Mouse (Mus musculus): ENCODE results near the gene Thap3. TPM values are rescaled to one million over a fixed set of nuclear protein-coding genes. Genes with fewer than 3 reads are reported as not detected.

The Thap3 gene
- total and polyA plus RNA-seq, 3 experiments: 0.82 to 4.2 (median 3.0) TPM

GRCm38 (mm10) chr4:151980699-151981098, 8.1 kb downstream of the Thap3 start:
- Histone ChIP-seq H3K36me3 (replicated peaks) (peaks cover 85% of the 10 kb centered on the region), H3K9me3 (replicated peaks) (no peaks in the 10 kb centered on the region), H3K4me3 (ENCODE audit: low read depth, low read length) (no peak overlapping the region), H3K4me1 (ENCODE audit: insufficient read depth, low read depth, low read length) (peaks cover 17% of the 10 kb centered on the region), H3K27me3 (ENCODE audit: insufficient read depth, low read length) (peaks cover 4% of the 10 kb centered on the region)
- ATAC-seq (ENCODE audit: extremely low read depth, insufficient number of reproducible peaks, low FRiP score, poor library complexity, severe bottlenecking) (no peak), DNase-seq (ENCODE audit: low spot score) (no peak)
- TF ChIP-seq CTCF (IDR thresholded peaks at IDR 0.05; ENCODE audit: low read depth, low read length) (no peak), POLR2AphosphoS5 (IDR thresholded peaks at IDR 0.05; ENCODE audit: insufficient replicate concordance, low read depth, low read length) (no peak), GATA1 (IDR thresholded peaks at IDR 0.05; ENCODE audit: borderline replicate concordance, low read length) (no peak), TAL1 (conservative IDR thresholded peaks at IDR 0.05; ENCODE audit: low read depth, low read length) (no peak), GATA2 (IDR thresholded peaks at IDR 0.05; ENCODE audit: borderline replicate concordance, low read depth, low read length) (no peak)

DNA sequence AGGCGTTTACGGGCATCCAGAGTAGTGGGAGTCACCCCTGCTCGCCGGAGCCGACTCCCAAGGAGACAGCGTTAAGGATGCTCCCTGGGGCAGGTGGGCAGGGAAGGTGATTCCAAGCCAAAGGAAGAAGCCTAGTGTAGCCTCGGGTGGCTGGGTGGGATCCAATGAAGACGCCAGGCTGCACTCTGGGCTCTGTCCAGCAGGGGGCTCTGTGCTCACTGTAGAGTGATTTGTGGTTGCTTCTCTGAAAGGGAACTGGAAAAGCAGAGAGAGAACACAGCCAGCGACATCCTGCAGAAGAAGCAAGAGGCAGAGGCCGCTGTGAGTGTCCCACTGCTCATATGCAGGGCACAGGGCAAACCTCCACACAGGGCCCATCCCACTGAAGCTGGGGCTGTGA, 11.0 kb downstream of the Thap3 start:
- DNase-seq (ENCODE audit: low spot score): peak; percentile 50
- Histone ChIP-seq H3K27me3 (ENCODE audit: insufficient read depth, low read length) (no peaks in the 10 kb centered on the region), H3K36me3 (replicated peaks) (peaks cover 98% of the 10 kb centered on the region), H3K4me1 (ENCODE audit: insufficient read depth, low read depth, low read length) (peaks cover 19% of the 10 kb centered on the region), H3K9me3 (replicated peaks) (no peaks in the 10 kb centered on the region; the same call in 1 of the 2 replicates), H3K4me3 (ENCODE audit: low read depth, low read length) (no peak overlapping the region)
- peak; percentile 62; the same call in 1 of the 2 replicates for ATAC-seq (ENCODE audit: extremely low read depth, insufficient number of reproducible peaks, low FRiP score, poor library complexity, severe bottlenecking)
- TF ChIP-seq TAL1 (conservative IDR thresholded peaks at IDR 0.05; ENCODE audit: low read depth, low read length) (no peak), CTCF (IDR thresholded peaks at IDR 0.05; ENCODE audit: low read depth, low read length) (peak; percentile 95), POLR2AphosphoS5 (IDR thresholded peaks at IDR 0.05; ENCODE audit: insufficient replicate concordance, low read depth, low read length) (no peak), GATA1 (IDR thresholded peaks at IDR 0.05; ENCODE audit: borderline replicate concordance, low read length) (no peak), GATA2 (IDR thresholded peaks at IDR 0.05; ENCODE audit: borderline replicate concordance, low read depth, low read length) (no peak)

DNA sequence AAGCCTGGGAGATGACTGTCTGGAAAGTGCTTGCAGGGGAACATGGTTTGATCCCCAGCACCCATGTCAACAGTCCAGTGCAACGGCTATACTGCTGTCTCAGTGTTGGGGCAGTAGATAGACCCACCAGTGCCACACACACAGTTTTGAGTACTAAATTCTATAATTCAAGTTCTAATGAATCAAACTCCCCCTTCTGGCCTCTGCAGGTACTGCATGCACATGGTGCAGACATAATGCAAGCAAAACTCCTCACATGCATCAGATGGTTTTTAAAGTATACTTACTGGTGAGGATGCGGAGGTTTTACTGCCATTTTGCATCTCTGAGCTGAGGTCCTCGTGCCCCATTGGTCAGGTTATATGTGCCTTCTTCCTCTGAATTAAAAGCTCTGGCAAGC, 13.4 kb downstream of the Thap3 start:
- Histone ChIP-seq H3K27me3 (ENCODE audit: insufficient read depth, low read length) (no peaks in the 10 kb centered on the region), H3K36me3 (replicated peaks) (peaks cover 98% of the 10 kb centered on the region), H3K9me3 (replicated peaks) (no peaks in the 10 kb centered on the region; the same call in 1 of the 2 replicates), H3K4me3 (ENCODE audit: low read depth, low read length) (no peak overlapping the region), H3K4me1 (ENCODE audit: insufficient read depth, low read depth, low read length) (peaks cover 25% of the 10 kb centered on the region)
- TF ChIP-seq CTCF (IDR thresholded peaks at IDR 0.05; ENCODE audit: low read depth, low read length) (peak; percentile 65), POLR2AphosphoS5 (IDR thresholded peaks at IDR 0.05; ENCODE audit: insufficient replicate concordance, low read depth, low read length) (no peak), GATA2 (IDR thresholded peaks at IDR 0.05; ENCODE audit: borderline replicate concordance, low read depth, low read length) (no peak), TAL1 (conservative IDR thresholded peaks at IDR 0.05; ENCODE audit: low read depth, low read length) (no peak), GATA1 (IDR thresholded peaks at IDR 0.05; ENCODE audit: borderline replicate concordance, low read length) (no peak)
- DNase-seq (ENCODE audit: low spot score) (no peak), ATAC-seq (ENCODE audit: extremely low read depth, insufficient number of reproducible peaks, low FRiP score, poor library complexity, severe bottlenecking) (no peak)

GRCm38 (mm10) chr4:151972221-151972967, 16.4 kb downstream of the Thap3 start:
- no peak overlapping the region for H3K4me3 ChIP-seq (ENCODE audit: low read depth, low read length)
- H3K36me3 ChIP-seq (replicated peaks): peaks cover 98% of the 10 kb centered on the region
- ATAC-seq (ENCODE audit: extremely low read depth, insufficient number of reproducible peaks, low FRiP score, poor library complexity, severe bottlenecking): no peak
- peaks cover 15% of the 10 kb centered on the region for H3K4me1 ChIP-seq (ENCODE audit: insufficient read depth, low read depth, low read length)
- no peaks in the 10 kb centered on the region; the same call in 1 of the 2 replicates for H3K9me3 ChIP-seq (replicated peaks)
- no peaks in the 10 kb centered on the region for H3K27me3 ChIP-seq (ENCODE audit: insufficient read depth, low read length)
- no peak for DNase-seq (ENCODE audit: low spot score)
- no peak for TF ChIP-seq TAL1 (conservative IDR thresholded peaks at IDR 0.05; ENCODE audit: low read depth, low read length)
- peak; percentile 66 for TF ChIP-seq CTCF (IDR thresholded peaks at IDR 0.05; ENCODE audit: low read depth, low read length)
- TF ChIP-seq GATA2 (IDR thresholded peaks at IDR 0.05; ENCODE audit: borderline replicate concordance, low read depth, low read length): no peak
- no peak for TF ChIP-seq POLR2AphosphoS5 (IDR thresholded peaks at IDR 0.05; ENCODE audit: insufficient replicate concordance, low read depth, low read length)
- no peak for TF ChIP-seq GATA1 (IDR thresholded peaks at IDR 0.05; ENCODE audit: borderline replicate concordance, low read length)

DNA sequence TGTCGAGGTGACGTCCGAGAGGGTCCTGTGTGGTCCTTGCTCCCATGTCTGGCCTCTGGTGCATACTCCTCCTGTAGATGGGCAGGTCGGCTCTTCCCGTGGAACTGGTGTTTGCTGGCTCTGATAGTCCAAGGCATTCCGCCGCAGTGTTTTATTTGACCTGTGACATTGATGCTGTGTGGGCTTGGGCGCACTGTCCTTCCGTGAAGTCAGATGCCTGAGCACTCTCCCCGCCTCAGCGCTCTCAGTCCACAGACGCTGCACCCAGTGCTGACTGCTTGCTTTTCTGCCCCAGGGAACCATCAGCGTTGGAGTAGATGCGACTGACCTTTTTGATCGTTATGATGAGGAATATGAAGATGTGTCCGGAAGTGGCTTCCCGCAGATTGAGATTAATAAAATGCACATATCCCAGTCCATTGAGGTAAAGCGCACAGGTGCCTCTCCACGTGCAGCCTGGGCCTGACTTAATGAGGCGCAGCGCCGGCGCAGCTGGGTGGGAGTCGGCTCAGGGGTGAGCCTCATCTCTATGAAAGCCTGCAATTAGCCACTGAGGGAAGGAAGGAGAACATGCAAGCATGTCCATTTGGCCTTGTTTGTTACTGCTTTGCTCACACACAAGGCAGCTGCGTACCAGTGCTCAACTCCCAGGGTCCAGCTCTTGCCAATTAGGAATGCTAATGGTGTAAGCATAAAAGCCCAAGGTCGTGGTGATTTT, 20.4 kb downstream of the Thap3 start:
- Histone ChIP-seq H3K36me3 (replicated peaks) (peaks cover 95% of the 10 kb centered on the region), H3K27me3 (ENCODE audit: insufficient read depth, low read length) (no peaks in the 10 kb centered on the region), H3K9me3 (replicated peaks) (peaks cover 7% of the 10 kb centered on the region), H3K4me1 (ENCODE audit: insufficient read depth, low read depth, low read length) (peaks cover 15% of the 10 kb centered on the region), H3K4me3 (ENCODE audit: low read depth, low read length) (no peak overlapping the region)
- DNase-seq (ENCODE audit: low spot score): no peak
- ATAC-seq (ENCODE audit: extremely low read depth, insufficient number of reproducible peaks, low FRiP score, poor library complexity, severe bottlenecking): no peak
- no peak for TF ChIP-seq TAL1 (conservative IDR thresholded peaks at IDR 0.05; ENCODE audit: low read depth, low read length)
- TF ChIP-seq POLR2AphosphoS5 (IDR thresholded peaks at IDR 0.05; ENCODE audit: insufficient replicate concordance, low read depth, low read length): no peak
- no peak for TF ChIP-seq GATA1 (IDR thresholded peaks at IDR 0.05; ENCODE audit: borderline replicate concordance, low read length)
- TF ChIP-seq CTCF (IDR thresholded peaks at IDR 0.05; ENCODE audit: low read depth, low read length): no peak
- TF ChIP-seq GATA2 (IDR thresholded peaks at IDR 0.05; ENCODE audit: borderline replicate concordance, low read depth, low read length): no peak

GRCm38 (mm10) chr4:151962817-151963216, 26.0 kb downstream of the Thap3 start:
- H3K9me3 ChIP-seq (replicated peaks): peaks cover 7% of the 10 kb centered on the region
- no peaks in the 10 kb centered on the region for H3K27me3 ChIP-seq (ENCODE audit: insufficient read depth, low read length)
- peaks cover 92% of the 10 kb centered on the region for H3K36me3 ChIP-seq (replicated peaks)
- ATAC-seq (ENCODE audit: extremely low read depth, insufficient number of reproducible peaks, low FRiP score, poor library complexity, severe bottlenecking): peak; percentile 19; the same call in 1 of the 2 replicates
- H3K4me1 ChIP-seq (ENCODE audit: insufficient read depth, low read depth, low read length): peaks cover 58% of the 10 kb centered on the region
- TF ChIP-seq CTCF (IDR thresholded peaks at IDR 0.05; ENCODE audit: low read depth, low read length): no peak
- no peak for TF ChIP-seq POLR2AphosphoS5 (IDR thresholded peaks at IDR 0.05; ENCODE audit: insufficient replicate concordance, low read depth, low read length)
- TF ChIP-seq GATA1 (IDR thresholded peaks at IDR 0.05; ENCODE audit: borderline replicate concordance, low read length): no peak
- TF ChIP-seq GATA2 (IDR thresholded peaks at IDR 0.05; ENCODE audit: borderline replicate concordance, low read depth, low read length): no peak
- TF ChIP-seq TAL1 (conservative IDR thresholded peaks at IDR 0.05; ENCODE audit: low read depth, low read length): no peak
- peak; percentile 36 for DNase-seq (ENCODE audit: low spot score)
- no peak overlapping the region for H3K4me3 ChIP-seq (ENCODE audit: low read depth, low read length)
